Mouse (Mus musculus) midbrain, embryonic 12.5 days (tissue): ENCODE data around the gene Gm17304. TPM values are rescaled to one million over a fixed set of nuclear protein-coding genes. Genes with fewer than 3 reads are reported as not detected.

Experiments
- ATAC-seq: fragments of 200-750 bp; cut with Nextera tagmentation; 2 replicates; pipeline ENCODE4 v1.8.0; 2017; ENCODE audit warnings: low read depth, moderate TSS enrichment, moderate library complexity; ENCODE audit not compliant: low FRiP score
- H3K27ac ChIP-seq: fragments of 300-500 bp; sonication (generic); replicated peaks from 2 replicates; pipeline ENCODE4 v1.5.1; 2016; ENCODE audit warnings: mild to moderate bottlenecking
- H3K27me3 ChIP-seq: fragments of 300-500 bp; sonication (generic); 2 replicates; pipeline ENCODE4 v1.6.1; 2016; ENCODE audit warnings: mild to moderate bottlenecking
- H3K36me3 ChIP-seq: fragments of 300-500 bp; sonication (generic); 2 replicates; pipeline ENCODE4 v1.6.1; 2016
- H3K4me1 ChIP-seq: fragments of 300-500 bp; sonication (generic); 2 replicates; pipeline ENCODE4 v1.6.1; 2016
- H3K4me2 ChIP-seq: fragments of 300-500 bp; sonication (generic); replicated peaks from 2 replicates; pipeline ENCODE4 v1.6.1; 2016; ENCODE audit warnings: mild to moderate bottlenecking, moderate library complexity
- H3K4me3 ChIP-seq: fragments of 300-500 bp; sonication (generic); 2 replicates; pipeline ENCODE4 v1.5.1; 2016; ENCODE audit warnings: mild to moderate bottlenecking
- H3K9ac ChIP-seq: fragments of 300-500 bp; sonication (generic); replicated peaks from 2 replicates; pipeline ENCODE4 v1.6.1; 2016; ENCODE audit warnings: mild to moderate bottlenecking, moderate library complexity
- H3K9me3 ChIP-seq: fragments of 300-500 bp; sonication (generic); 2 replicates; pipeline ENCODE4 v1.6.1; 2016; ENCODE audit warnings: mild to moderate bottlenecking
- WGBS: fragments of 180-500 bp; shearing (Covaris S2); methylation state at CpG from one replicate; pipeline ENCODE4 v1.1.7; 2016; 5-methylcytosine and 5-hydroxymethylcytosine counted together
- polyA plus RNA-seq: library from polyadenylated mRNA; unstranded; fragments of >200 nt; fragmentation: Nextera tagmentation; extraction: Ambion mirVana; gene quantifications from 2 replicates; pipeline ENCODE4 v1.2.1, GENCODE M21; 2016

Gene Gm17304
- not detected in 2 replicates for polyA plus RNA-seq

DNA sequence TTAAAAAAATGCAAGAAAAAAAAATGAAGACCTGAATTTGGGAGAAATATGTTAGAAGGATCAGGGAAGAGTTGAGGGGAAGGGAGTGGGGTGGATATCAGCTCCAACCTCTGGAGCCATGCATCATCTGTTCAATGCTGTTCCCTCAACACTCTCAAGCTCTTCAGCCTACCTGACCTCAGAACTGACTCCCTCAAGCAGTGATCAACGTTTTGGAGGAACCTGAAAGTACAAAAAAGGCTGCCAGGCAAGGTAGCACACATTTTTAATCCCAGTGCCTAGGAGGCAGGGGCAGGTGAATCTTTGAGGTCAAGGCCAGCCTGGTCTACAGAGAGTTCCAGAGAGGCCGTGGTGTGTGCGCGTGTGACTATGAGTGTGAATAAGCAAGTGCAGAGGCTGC is at the start of gene Gm17304:
Gene Gm17304, plus strand, starts transcription at position 301 of the 400 bp plus-strand sequence.
- 96% methylated on average over 4 of the region's 4 CpGs for WGBS
- no peak within 1 kb of the TSS for H3K27ac ChIP-seq
- H3K9ac ChIP-seq = no peak within 1 kb of the TSS
- no peak within 1 kb of the TSS for H3K4me2 ChIP-seq
- H3K4me3 ChIP-seq = no peak within 1 kb of the TSS
- ATAC-seq = no peak
- H3K9me3 ChIP-seq = no peaks in the 10 kb centered on the region
- H3K4me1 ChIP-seq = no peaks in the 10 kb centered on the region
- H3K27me3 ChIP-seq = no peaks in the 10 kb centered on the region
- H3K36me3 ChIP-seq = peaks cover 20% of the 10 kb centered on the region

DNA sequence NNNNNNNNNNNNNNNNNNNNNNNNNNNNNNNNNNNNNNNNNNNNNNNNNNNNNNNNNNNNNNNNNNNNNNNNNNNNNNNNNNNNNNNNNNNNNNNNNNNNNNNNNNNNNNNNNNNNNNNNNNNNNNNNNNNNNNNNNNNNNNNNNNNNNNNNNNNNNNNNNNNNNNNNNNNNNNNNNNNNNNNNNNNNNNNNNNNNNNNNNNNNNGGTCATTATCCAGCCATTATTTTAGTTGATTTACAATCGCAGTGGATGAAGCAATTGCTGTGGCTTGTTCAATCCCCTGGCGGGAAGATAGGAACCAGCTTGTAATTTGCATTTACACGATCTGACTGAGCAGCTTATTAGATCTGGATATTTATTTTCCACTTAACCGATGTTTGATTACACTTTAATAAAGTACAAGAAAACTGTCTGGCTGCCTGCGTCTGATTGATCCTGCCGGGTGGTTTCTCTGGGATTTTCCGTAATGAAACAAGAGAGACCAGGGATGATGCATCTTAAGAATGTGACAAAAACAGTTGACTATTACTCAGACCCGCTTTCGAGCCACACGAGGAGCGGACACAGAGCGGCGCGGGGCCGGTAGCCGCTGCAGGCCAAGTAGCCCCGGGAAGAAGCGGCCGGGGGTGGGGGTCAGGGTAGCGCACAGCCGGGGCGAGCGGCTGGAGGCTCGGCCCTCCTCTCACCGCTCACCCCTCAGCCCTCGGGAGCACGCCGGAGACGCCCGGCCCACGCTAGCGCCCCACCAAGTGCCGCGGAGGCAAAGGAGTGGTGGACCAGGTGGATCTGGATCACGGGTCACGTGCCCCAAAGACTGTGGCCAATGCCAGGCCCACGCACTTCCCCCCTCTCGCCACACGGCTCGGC is 48.0 kb upstream of the Gm17304 start:
- peak overlapping the region; percentile 47 for H3K9ac ChIP-seq
- peak overlapping the region; percentile 82 for H3K27ac ChIP-seq
- no peaks in the 10 kb centered on the region for H3K36me3 ChIP-seq
- no peaks in the 10 kb centered on the region for H3K9me3 ChIP-seq
- 4% methylated on average over 40 of the region's 40 CpGs for WGBS
- H3K4me2 ChIP-seq = peak overlapping the region; percentile 64
- peaks cover 57% of the 10 kb centered on the region for H3K4me1 ChIP-seq
- H3K4me3 ChIP-seq = peak overlapping the region; percentile 37
- peak; percentile 42 for ATAC-seq
- H3K27me3 ChIP-seq = peaks cover 81% of the 10 kb centered on the region

DNA sequence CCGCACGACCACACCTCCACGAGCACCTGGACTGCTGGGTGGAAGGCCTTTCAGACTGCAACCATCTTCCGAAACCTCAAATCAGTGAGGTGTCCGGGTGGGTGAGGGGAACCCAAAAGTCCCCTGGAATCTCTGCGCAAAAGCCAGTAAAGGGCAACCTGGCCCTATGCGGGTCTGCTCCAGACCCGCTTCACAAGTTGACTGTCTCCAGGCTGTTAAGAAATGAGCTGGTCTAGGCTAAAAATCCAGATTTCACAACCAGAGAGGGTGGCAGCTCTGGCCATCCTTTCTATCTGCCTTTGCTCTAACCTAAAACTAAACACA is 47.4 kb upstream of the Gm17304 start:
- Histone ChIP-seq H3K9ac (peak overlapping the region; percentile 47), H3K4me1 (peaks cover 63% of the 10 kb centered on the region), H3K9me3 (no peaks in the 10 kb centered on the region), H3K36me3 (no peaks in the 10 kb centered on the region), H3K27ac (peak overlapping the region; percentile 82), H3K4me3 (peak overlapping the region; percentile 37), H3K27me3 (peaks cover 87% of the 10 kb centered on the region), H3K4me2 (peak overlapping the region; percentile 64)
- ATAC-seq = no peak
- 21% methylated on average over 8 of the region's 8 CpGs for WGBS

DNA sequence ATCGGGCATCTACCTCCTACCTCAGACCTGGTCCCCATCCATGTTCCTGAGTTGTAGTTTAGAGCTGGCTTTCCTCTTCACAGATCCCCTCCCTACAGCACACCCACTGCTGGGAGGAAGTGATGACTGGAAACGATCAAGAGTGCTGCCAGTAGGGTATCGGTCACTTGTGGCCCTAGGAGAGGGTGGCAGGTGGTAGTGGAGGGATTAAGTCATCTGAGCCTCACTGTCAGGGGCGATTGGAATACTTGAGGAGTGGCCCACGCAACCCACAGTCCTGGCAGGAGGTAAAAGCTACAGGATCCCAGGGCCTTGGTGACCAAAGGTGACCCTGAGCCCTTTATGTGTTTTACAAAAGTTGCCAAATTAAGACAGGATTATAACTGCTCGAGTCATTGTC is 42.9 kb upstream of the Gm17304 start:
- WGBS = 17% methylated on average over 6 of the region's 6 CpGs
- no peak overlapping the region for H3K9ac ChIP-seq
- no peak overlapping the region for H3K4me2 ChIP-seq
- peaks cover 34% of the 10 kb centered on the region for H3K4me1 ChIP-seq
- no peaks in the 10 kb centered on the region for H3K36me3 ChIP-seq
- H3K27ac ChIP-seq = no peak overlapping the region
- H3K27me3 ChIP-seq = peaks cover 88% of the 10 kb centered on the region
- ATAC-seq = no peak
- H3K9me3 ChIP-seq = no peaks in the 10 kb centered on the region
- H3K4me3 ChIP-seq = no peak overlapping the region

DNA sequence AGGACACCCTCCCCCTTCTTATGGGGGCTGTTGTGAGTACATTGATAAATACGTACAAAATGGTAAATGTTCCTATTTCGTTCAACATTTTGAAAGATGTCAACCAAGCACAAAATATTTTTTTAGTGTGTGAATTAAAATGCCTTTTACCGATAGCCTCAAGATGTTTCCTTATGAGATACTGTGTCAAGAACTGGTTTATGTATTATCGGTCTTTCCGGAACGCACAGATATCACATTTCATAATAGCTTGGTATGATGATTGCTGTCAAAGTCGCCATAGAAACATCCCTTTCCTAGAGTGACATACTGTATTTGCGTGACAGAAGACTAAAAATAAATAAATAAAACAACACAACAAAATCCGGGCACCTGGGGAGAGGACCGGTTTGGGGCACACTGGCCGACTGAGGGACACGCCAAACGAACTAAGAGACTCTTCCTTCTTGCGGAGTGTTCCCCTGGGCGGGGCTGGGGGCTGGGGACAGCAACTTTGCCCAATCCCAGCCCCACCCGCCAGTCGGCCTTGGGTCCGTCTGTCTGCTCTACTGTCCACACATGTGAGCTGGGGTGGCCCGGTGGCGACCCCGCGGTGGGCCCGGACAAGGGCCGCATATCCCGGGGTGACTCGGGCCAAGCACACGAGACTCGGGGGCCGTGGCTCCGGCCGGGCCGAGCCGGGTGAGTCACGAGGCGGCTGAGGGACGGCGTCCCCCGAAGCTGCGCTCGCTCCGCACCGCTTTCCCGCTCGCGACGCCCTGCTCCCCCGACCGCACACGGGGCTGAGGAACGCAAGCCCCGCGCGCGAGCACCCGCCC is 34.9 kb upstream of the Gm17304 start:
- 8% methylated on average over 40 of the region's 55 CpGs for WGBS
- Histone ChIP-seq H3K27me3 (peaks cover 39% of the 10 kb centered on the region), H3K4me2 (peak overlapping the region; percentile 89), H3K9ac (peak overlapping the region; percentile 75), H3K36me3 (no peaks in the 10 kb centered on the region), H3K4me1 (peaks cover 10% of the 10 kb centered on the region), H3K4me3 (peak overlapping the region; percentile 69), H3K9me3 (no peaks in the 10 kb centered on the region), H3K27ac (peak overlapping the region; percentile 56)
- ATAC-seq = no peak; the same call in none of the 2 replicates

DNA sequence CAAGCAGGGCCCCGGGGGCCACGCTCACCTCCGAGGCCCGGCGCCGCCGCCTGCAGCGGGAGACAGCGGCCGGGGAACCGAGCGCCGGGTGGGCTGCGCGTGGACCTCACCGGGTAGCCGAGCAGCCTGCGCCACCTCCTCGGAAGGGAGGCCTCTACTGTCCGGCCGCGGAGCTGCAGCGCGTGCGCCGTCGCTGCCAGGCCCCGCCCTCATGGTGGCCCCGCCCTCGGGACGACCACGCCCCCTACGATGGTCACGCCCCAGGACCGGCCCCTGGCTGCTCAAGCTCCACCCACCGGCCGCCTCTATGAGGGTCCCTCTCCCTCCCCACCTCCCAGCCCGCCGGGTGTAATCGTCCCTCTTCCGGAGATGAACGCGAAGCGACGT is 34.3 kb upstream of the Gm17304 start:
- Histone ChIP-seq H3K4me3 (peak overlapping the region; percentile 69), H3K9ac (peak overlapping the region; percentile 75), H3K4me2 (peak overlapping the region; percentile 89), H3K9me3 (no peaks in the 10 kb centered on the region), H3K4me1 (peaks cover 10% of the 10 kb centered on the region), H3K27ac (peak overlapping the region; percentile 56), H3K36me3 (no peaks in the 10 kb centered on the region), H3K27me3 (peaks cover 34% of the 10 kb centered on the region)
- WGBS = under 1% methylated on average over 37 of the region's 45 CpGs
- ATAC-seq = peak; percentile 93

DNA sequence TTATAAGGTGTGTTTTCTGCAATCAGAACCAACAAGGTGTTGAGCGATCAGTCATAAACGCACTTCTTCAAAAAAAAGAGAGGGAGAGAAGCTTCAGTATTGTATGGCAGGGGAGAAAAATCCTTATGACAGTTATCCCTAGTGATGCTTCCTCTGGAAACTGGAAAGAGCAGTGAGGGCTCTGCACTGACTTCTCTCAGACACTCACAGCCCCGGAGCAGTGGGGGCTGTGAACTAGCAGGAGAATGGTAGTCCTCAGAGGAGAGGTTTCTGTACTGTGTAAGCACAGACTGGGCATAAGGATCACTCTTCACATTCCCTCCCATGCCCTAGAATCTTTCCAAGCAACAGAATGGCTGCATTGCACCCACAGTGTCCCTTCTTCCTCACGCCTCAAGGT is 33.8 kb upstream of the Gm17304 start:
- 0 out of 2 replicates have a peak overlapping the region, but pooled peaks have one; percentile 69 for H3K4me3 ChIP-seq
- H3K27me3 ChIP-seq = peaks cover 29% of the 10 kb centered on the region
- H3K4me1 ChIP-seq = peaks cover 10% of the 10 kb centered on the region
- no peak overlapping the region; the same call in 1 of the 2 replicates for H3K27ac ChIP-seq
- ATAC-seq = no peak
- no peak overlapping the region for H3K9ac ChIP-seq
- no peaks in the 10 kb centered on the region for H3K9me3 ChIP-seq
- H3K4me2 ChIP-seq = peak overlapping the region; percentile 89
- WGBS = 22% methylated on average over 4 of the region's 4 CpGs
- H3K36me3 ChIP-seq = no peaks in the 10 kb centered on the region

DNA sequence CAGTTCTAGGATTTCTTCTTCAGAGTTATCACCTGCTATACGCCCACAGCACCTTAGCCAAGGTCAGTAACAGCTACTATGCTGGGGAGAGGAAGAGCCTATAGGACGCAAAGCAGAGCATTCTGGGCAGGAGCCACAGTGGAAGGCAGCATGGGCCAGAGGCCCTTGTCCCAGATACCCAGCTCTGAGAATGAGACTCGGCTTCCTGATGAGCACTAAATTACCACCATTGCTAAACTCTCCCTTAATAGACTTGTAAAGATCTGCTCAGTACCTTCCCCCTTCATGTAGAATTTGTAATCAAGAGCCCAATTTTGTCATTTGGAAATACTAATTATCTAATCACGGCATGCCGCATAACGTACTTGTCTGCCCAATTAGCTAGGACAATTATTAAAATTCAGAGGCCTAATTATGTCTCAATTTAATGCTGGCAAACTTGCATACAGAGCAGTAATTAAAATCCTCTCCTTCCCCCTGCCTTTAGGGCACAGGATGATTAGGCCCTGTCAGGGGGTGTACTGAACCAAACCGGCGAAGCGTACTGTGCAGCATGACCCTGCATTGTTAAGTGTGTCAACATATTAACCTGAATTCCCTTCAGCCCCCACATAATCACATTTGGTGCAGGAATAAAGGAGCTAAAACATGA is 31.5 kb upstream of the Gm17304 start:
- Histone ChIP-seq H3K9ac (no peak overlapping the region), H3K27ac (no peak overlapping the region), H3K4me1 (peaks cover 10% of the 10 kb centered on the region), H3K27me3 (peaks cover 17% of the 10 kb centered on the region), H3K36me3 (no peaks in the 10 kb centered on the region), H3K4me2 (no peak overlapping the region), H3K4me3 (no peak overlapping the region), H3K9me3 (no peaks in the 10 kb centered on the region)
- 44% methylated on average over 9 of the region's 9 CpGs for WGBS
- ATAC-seq = no peak

DNA sequence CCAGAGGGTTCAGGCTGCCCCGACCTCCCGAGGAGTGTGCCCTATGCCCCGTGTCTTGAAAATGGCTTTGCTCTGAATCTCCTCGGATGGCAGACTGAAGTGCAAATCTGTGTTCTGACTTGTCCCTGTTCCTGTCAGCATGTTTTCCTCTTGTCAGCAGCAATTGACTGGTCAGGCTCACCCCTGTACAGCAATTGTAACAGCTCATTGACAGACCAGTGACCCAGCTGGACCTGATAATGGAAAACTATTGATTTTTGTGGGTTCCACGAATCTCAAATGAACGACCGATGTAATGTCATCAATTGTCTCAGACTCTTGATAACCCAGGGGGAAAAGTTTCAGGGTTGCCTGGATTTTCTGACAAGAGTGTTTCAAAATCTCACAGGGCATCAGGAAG is 28.0 kb upstream of the Gm17304 start:
- no peak for ATAC-seq
- Histone ChIP-seq H3K9ac (no peak overlapping the region), H3K4me1 (peaks cover 6% of the 10 kb centered on the region; the same call in 1 of the 2 replicates), H3K36me3 (no peaks in the 10 kb centered on the region), H3K9me3 (no peaks in the 10 kb centered on the region), H3K27me3 (peaks cover 4% of the 10 kb centered on the region), H3K27ac (no peak overlapping the region), H3K4me2 (no peak overlapping the region), H3K4me3 (no peak overlapping the region)
- WGBS = 86% methylated on average over 7 of the region's 7 CpGs

DNA sequence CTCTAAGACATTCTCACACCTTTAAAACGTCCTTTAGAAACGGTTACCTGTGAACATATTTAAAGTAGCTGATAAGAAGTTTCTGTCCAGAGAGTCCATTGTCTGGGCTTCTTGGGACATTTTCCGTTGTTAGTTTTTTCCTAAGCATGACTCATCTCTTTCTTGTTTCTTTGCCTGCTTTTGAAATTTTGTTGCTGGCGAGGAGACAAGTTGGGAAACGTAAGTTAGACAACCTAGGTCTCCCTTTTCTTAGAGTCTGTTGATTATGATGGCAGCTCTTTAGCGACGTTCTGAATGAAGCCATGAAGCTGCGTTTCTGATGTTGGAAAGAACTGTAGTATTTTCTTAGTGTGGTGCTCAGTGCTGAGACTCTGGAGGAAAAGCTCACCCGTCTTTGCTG is 19.9 kb upstream of the Gm17304 start:
- Histone ChIP-seq H3K9me3 (0 out of 2 replicates have a peak, but pooled peaks cover 3% of the 10 kb centered on the region), H3K36me3 (peaks cover 31% of the 10 kb centered on the region), H3K4me2 (no peak overlapping the region), H3K4me3 (no peak overlapping the region), H3K9ac (no peak overlapping the region), H3K27me3 (no peaks in the 10 kb centered on the region), H3K27ac (no peak overlapping the region), H3K4me1 (no peaks in the 10 kb centered on the region)
- 96% methylated on average over 9 of the region's 9 CpGs for WGBS
- no peak for ATAC-seq

DNA sequence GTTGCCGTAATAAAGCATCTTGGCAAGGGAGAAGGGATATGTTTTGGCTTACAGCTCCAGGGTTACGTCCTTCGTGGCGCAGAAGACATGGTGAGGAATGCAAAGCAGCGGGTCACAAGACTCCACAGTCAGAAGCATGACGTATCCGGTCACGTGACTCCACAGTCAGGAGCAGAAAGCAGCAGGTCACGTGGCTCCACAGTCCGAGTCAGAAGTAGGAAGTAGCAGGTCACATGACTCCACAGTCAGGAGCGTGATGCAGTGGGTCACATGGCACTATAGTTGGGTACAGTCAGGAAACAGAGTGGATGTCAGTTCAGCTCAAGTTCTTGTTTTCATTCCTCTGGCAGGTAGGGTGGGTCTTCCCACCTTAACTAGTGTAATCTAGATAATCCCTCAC is 19.2 kb upstream of the Gm17304 start:
- WGBS = 95% methylated on average over 11 of the region's 11 CpGs
- Histone ChIP-seq H3K27me3 (no peaks in the 10 kb centered on the region), H3K9me3 (0 out of 2 replicates have a peak, but pooled peaks cover 3% of the 10 kb centered on the region), H3K4me3 (no peak overlapping the region), H3K4me1 (no peaks in the 10 kb centered on the region), H3K4me2 (no peak overlapping the region), H3K9ac (no peak overlapping the region), H3K36me3 (peaks cover 31% of the 10 kb centered on the region), H3K27ac (no peak overlapping the region)
- ATAC-seq = no peak
